33 mouse cellular contexts compared by ENCODE assay signal in genomic region chr9:61620105-61620504, GRCm38 (mm10).
DNase-seq lines count a peak whose midpoint lies in the region; ATAC-seq and TF ChIP-seq lines count a peak whose summit lies in the region.
"Had no signal": no experiment of that assay in that cellular context is flagged by ENCODE, and none has a peak within 500 bp of the region (broad histone marks: within the 10 kb centered on the region; RNA-seq: fewer than 3 reads in every experiment).

No protein-coding gene starts in this region.

- no peak for ATAC-seq in forebrain, embryonic 15.5 days (replicated peaks)
- no peak for ATAC-seq in kidney, postnatal 0 days (replicated peaks; ENCODE audit: low FRiP score, low read depth)
- ATAC-seq: forebrain, embryonic 16.5 days; inflammation-experienced regulatory T-cells, adult 6 months had no signal

- H3K4me2 ChIP-seq in forebrain, embryonic 15.5 days (replicated peaks), result no peak overlapping the region
- no peak overlapping the region for H3K4me2 ChIP-seq in kidney, postnatal 0 days (ENCODE audit: low read length)
- H3K4me2 ChIP-seq: embryonic facial prominence, embryonic 12.5 days; heart, embryonic 12.5 days; hindbrain, embryonic 15.5 days; midbrain, embryonic 11.5 days; neural tube, embryonic 13.5 days had no signal

- 40% methylated on average over 4 of the region's 4 CpGs for WGBS in forebrain, embryonic 10.5 days
- 36% methylated on average over 4 of the region's 4 CpGs for WGBS in forebrain, embryonic 15.5 days
- 20% methylated on average over 4 of the region's 4 CpGs for WGBS in kidney, postnatal 0 days
- WGBS in kidney, adult 2 months, result 31% methylated on average over 4 of the region's 4 CpGs
- 35% methylated on average over 4 of the region's 4 CpGs for WGBS in embryonic facial prominence, embryonic 10.5 days

- no peak for TF ChIP-seq POLR2A in kidney, adult 2 months (IDR thresholded peaks at IDR 0.05; ENCODE audit: low read depth, low read length)

- no peak overlapping the region for H3K9ac ChIP-seq in forebrain, embryonic 15.5 days (replicated peaks)
- no peak overlapping the region for H3K9ac ChIP-seq in kidney, postnatal 0 days (ENCODE audit: low read depth, low read length)
- H3K9ac ChIP-seq: embryonic facial prominence, embryonic 12.5 days; heart, embryonic 12.5 days; hindbrain, embryonic 15.5 days; liver, embryonic 14.5 days; neural tube, embryonic 13.5 days had no signal

- no peak for TF ChIP-seq CTCF in kidney, postnatal 0 days (IDR thresholded peaks at IDR 0.05; ENCODE audit: low read depth)
- no peak for TF ChIP-seq CTCF in kidney, adult 2 months (conservative IDR thresholded peaks at IDR 0.05; ENCODE audit: insufficient read depth, insufficient read length, low read depth, low read length)

- no peak overlapping the region for H3K4me3 ChIP-seq in forebrain, embryonic 10.5 days
- no peak overlapping the region for H3K4me3 ChIP-seq in forebrain, embryonic 15.5 days
- no peak overlapping the region for H3K4me3 ChIP-seq in kidney, postnatal 0 days (replicated peaks; ENCODE audit: low read depth, low read length)
- no peak overlapping the region for H3K4me3 ChIP-seq in kidney, adult 2 months (ENCODE audit: insufficient read depth, low read depth, low read length)
- H3K4me3 ChIP-seq in embryonic facial prominence, embryonic 10.5 days, result no peak overlapping the region
- H3K4me3 ChIP-seq: embryonic facial prominence, embryonic 12.5 days; gastrocnemius, adult 2 months; heart, adult 2 months; heart, embryonic 12.5 days; hindbrain, embryonic 15.5 days; myocyte; neural tube, embryonic 13.5 days had no signal

- H3K36me3 ChIP-seq in forebrain, embryonic 10.5 days (replicated peaks), result no peaks in the 10 kb centered on the region
- no peaks in the 10 kb centered on the region for H3K36me3 ChIP-seq in forebrain, embryonic 15.5 days
- no peaks in the 10 kb centered on the region for H3K36me3 ChIP-seq in kidney, postnatal 0 days (ENCODE audit: insufficient read depth, low read length)
- H3K36me3 ChIP-seq in kidney, adult 2 months (ENCODE audit: control insufficient read depth, insufficient read depth, low read length), result no peaks in the 10 kb centered on the region
- no peaks in the 10 kb centered on the region for H3K36me3 ChIP-seq in embryonic facial prominence, embryonic 10.5 days (replicated peaks)
- H3K36me3 ChIP-seq: embryonic facial prominence, embryonic 12.5 days; heart, embryonic 12.5 days; hindbrain, embryonic 15.5 days; neural tube, embryonic 13.5 days had no signal

- peaks cover 31% of the 10 kb centered on the region for H3K27me3 ChIP-seq in forebrain, embryonic 10.5 days (ENCODE audit: poor library complexity, severe bottlenecking)
- H3K27me3 ChIP-seq in forebrain, embryonic 15.5 days, result no peaks in the 10 kb centered on the region
- H3K27me3 ChIP-seq in kidney, postnatal 0 days (ENCODE audit: insufficient read depth, low read length), result no peaks in the 10 kb centered on the region
- H3K27me3 ChIP-seq in kidney, adult 2 months (replicated peaks; ENCODE audit: control insufficient read depth, insufficient read depth, low read length), result no peaks in the 10 kb centered on the region
- H3K27me3 ChIP-seq in embryonic facial prominence, embryonic 10.5 days (replicated peaks; ENCODE audit: low read depth, poor library complexity, severe bottlenecking), result peaks cover 33% of the 10 kb centered on the region; the same call in 1 of the 2 replicates

- H3K27ac ChIP-seq in forebrain, embryonic 10.5 days, result peak overlapping the region; percentile 69
- H3K27ac ChIP-seq in forebrain, embryonic 15.5 days (replicated peaks), result no peak overlapping the region
- no peak overlapping the region for H3K27ac ChIP-seq in kidney, postnatal 0 days
- no peak overlapping the region for H3K27ac ChIP-seq in kidney, adult 2 months (ENCODE audit: insufficient read depth, low read depth, low read length)
- peak overlapping the region; percentile 83 for H3K27ac ChIP-seq in embryonic facial prominence, embryonic 10.5 days (replicated peaks)
- H3K27ac ChIP-seq: embryonic facial prominence, embryonic 12.5 days; gastrocnemius, adult 2 months; heart, adult 2 months; hindbrain, embryonic 15.5 days; liver, embryonic 14.5 days; macrophage; neural tube, embryonic 13.5 days; stomach, postnatal 0 days had no signal

- peaks cover 85% of the 10 kb centered on the region for H3K4me1 ChIP-seq in forebrain, embryonic 10.5 days
- peaks cover 59% of the 10 kb centered on the region for H3K4me1 ChIP-seq in forebrain, embryonic 15.5 days
- H3K4me1 ChIP-seq in kidney, postnatal 0 days (replicated peaks; ENCODE audit: insufficient read depth, low read length), result 0 out of 2 replicates have a peak, but pooled peaks cover 8% of the 10 kb centered on the region
- no peaks in the 10 kb centered on the region for H3K4me1 ChIP-seq in kidney, adult 2 months (ENCODE audit: control insufficient read depth, insufficient read depth, low read length)
- H3K4me1 ChIP-seq in embryonic facial prominence, embryonic 10.5 days, result peaks cover 77% of the 10 kb centered on the region
- H3K4me1 ChIP-seq: heart, embryonic 12.5 days had no signal

- DNase-seq in forebrain, embryonic 10.5 days (ENCODE audit: extremely low spot score, low spot score), result no peak
- peak; percentile 49 for DNase-seq in kidney, postnatal 0 days (ENCODE audit: low spot score)
- DNase-seq in kidney, adult 2 months, result no peak
- DNase-seq in embryonic facial prominence, embryonic 10.5 days (ENCODE audit: low spot score), result no peak
- DNase-seq in mesoderm, embryonic 11.5 days (ENCODE audit: low read depth, low spot score), result peak; percentile 42
- no peak for DNase-seq in right cerebral cortex, adult 2 months (ENCODE audit: low spot score in 2 of 2)
- DNase-seq: adrenal gland, postnatal 14 days; cerebellum, adult 11 months; cerebellum, adult 9-11 months; gastrocnemius, adult 2 months; gastrocnemius, postnatal 36 days; heart, adult 2 months; heart, postnatal 4 days; kidney, adult 11 months; kidney, postnatal 36 days; liver; lung, adult 2 months; lung, postnatal 10 days; right cerebral cortex, postnatal 4 days; thymus, adult 18-20 months; thymus, postnatal 36 days had no signal

- H3K9me3 ChIP-seq in forebrain, embryonic 10.5 days, result no peaks in the 10 kb centered on the region
- H3K9me3 ChIP-seq in forebrain, embryonic 15.5 days, result no peaks in the 10 kb centered on the region
- no peaks in the 10 kb centered on the region for H3K9me3 ChIP-seq in kidney, postnatal 0 days (replicated peaks; ENCODE audit: low read length)
- H3K9me3 ChIP-seq in embryonic facial prominence, embryonic 10.5 days, result no peaks in the 10 kb centered on the region
- H3K9me3 ChIP-seq: embryonic facial prominence, embryonic 12.5 days; heart, embryonic 12.5 days; hindbrain, embryonic 15.5 days; neural tube, embryonic 13.5 days had no signal

Comparison
In these comparisons a context has a peak if more than half of its experiments do, and no peak if none do; other contexts are left out.
1. DNase-seq: peak in kidney, postnatal 0 days (single experiment) and mesoderm, embryonic 11.5 days (single experiment); none in forebrain, embryonic 10.5 days (single experiment), kidney, adult 2 months (single experiment), embryonic facial prominence, embryonic 10.5 days (single experiment) and right cerebral cortex, adult 2 months (0 of 2).
2. H3K27ac ChIP-seq: peak in forebrain, embryonic 10.5 days (single experiment) and embryonic facial prominence, embryonic 10.5 days (single experiment); none in forebrain, embryonic 15.5 days (single experiment), kidney, postnatal 0 days (single experiment) and kidney, adult 2 months (single experiment).